Mouse (Mus musculus): ENCODE data around the gene Ngfr. TPM values are rescaled to one million over a fixed set of nuclear protein-coding genes. Genes with fewer than 3 reads are reported as not detected.

Gene Ngfr
- polyA plus RNA-seq, 1 experiment from 2014 or later: 48.5 TPM

- DNase-seq (ENCODE audit: low spot score) (peak; percentile 92), ATAC-seq (ENCODE audit: low FRiP score) (peak; percentile 44)
- Histone ChIP-seq H3K36me3 (replicated peaks; ENCODE audit: control insufficient read depth, insufficient read depth) (no peaks in the 10 kb centered on the region), H3K4me2 (replicated peaks) (peak overlapping the region; percentile 40), H3K4me3 (replicated peaks; ENCODE audit: low read length) (no peak overlapping the region), H3K27me3 (ENCODE audit: control insufficient read depth, insufficient read depth, low read length) (no peaks in the 10 kb centered on the region), H3K9me3 (ENCODE audit: control insufficient read depth, low read length) (no peaks in the 10 kb centered on the region), H3K27ac (peak overlapping the region; percentile 2; the same call in 1 of the 2 replicates), H3K4me1 (replicated peaks; ENCODE audit: control insufficient read depth, insufficient read depth, low read length) (peaks cover 8% of the 10 kb centered on the region), H3K9ac (no peak overlapping the region)
- 4% methylated on average over 27 of the region's 27 CpGs for WGBS
These were observed 67.0 kb downstream of the Ngfr start for GRCm38 (mm10) chr11:95520456-95521072.

- 41% methylated on average over 3 of the region's 3 CpGs for WGBS
- Histone ChIP-seq H3K4me1 (replicated peaks; ENCODE audit: control insufficient read depth, insufficient read depth, low read length) (peaks cover 8% of the 10 kb centered on the region), H3K9me3 (ENCODE audit: control insufficient read depth, low read length) (no peaks in the 10 kb centered on the region), H3K9ac (no peak overlapping the region), H3K4me3 (replicated peaks; ENCODE audit: low read length) (no peak overlapping the region), H3K27me3 (ENCODE audit: control insufficient read depth, insufficient read depth, low read length) (peaks cover 5% of the 10 kb centered on the region), H3K4me2 (replicated peaks) (no peak overlapping the region), H3K27ac (peak overlapping the region; percentile 2; the same call in 1 of the 2 replicates), H3K36me3 (replicated peaks; ENCODE audit: control insufficient read depth, insufficient read depth) (no peaks in the 10 kb centered on the region)
- no peak for ATAC-seq (ENCODE audit: low FRiP score)
- DNase-seq (ENCODE audit: low spot score): no peak
These were observed 67.5 kb downstream of the Ngfr start for GRCm38 (mm10) chr11:95519996-95520395.

GRCm38 (mm10) chr11:95519299-95519698 is 68.2 kb downstream of the Ngfr start:
- no peak for ATAC-seq (ENCODE audit: low FRiP score)
- Histone ChIP-seq H3K9me3 (ENCODE audit: control insufficient read depth, low read length) (no peaks in the 10 kb centered on the region), H3K27me3 (ENCODE audit: control insufficient read depth, insufficient read depth, low read length) (peaks cover 12% of the 10 kb centered on the region), H3K36me3 (replicated peaks; ENCODE audit: control insufficient read depth, insufficient read depth) (no peaks in the 10 kb centered on the region), H3K4me1 (replicated peaks; ENCODE audit: control insufficient read depth, insufficient read depth, low read length) (peaks cover 8% of the 10 kb centered on the region), H3K27ac (no peak overlapping the region), H3K9ac (no peak overlapping the region), H3K4me2 (replicated peaks) (no peak overlapping the region), H3K4me3 (replicated peaks; ENCODE audit: low read length) (no peak overlapping the region)
- DNase-seq (ENCODE audit: low spot score): no peak
- 55% methylated on average over 10 of the region's 10 CpGs for WGBS

Other genes with a start within 250 kb of the Ngfr start
- gene Slc35b1, start 203.0 kb downstream of the Ngfr start, polyA plus RNA-seq (2014; fragmentation: Nextera tagmentation; extraction: Ambion mirVana): 144 and 153 TPM in 2 replicates
- 160 and 167 TPM in 2 replicates for gene Spop, start 173.7 kb downstream of the Ngfr start, polyA plus RNA-seq (2014; fragmentation: Nextera tagmentation; extraction: Ambion mirVana)
- 2.0 and 2.2 TPM in 2 replicates for gene Nxph3, start 73.2 kb downstream of the Ngfr start, polyA plus RNA-seq (2014; fragmentation: Nextera tagmentation; extraction: Ambion mirVana)
- gene Phb, start 79.2 kb upstream of the Ngfr start, polyA plus RNA-seq (2014; fragmentation: Nextera tagmentation; extraction: Ambion mirVana): 200 and 220 TPM in 2 replicates
- 10.9 and 12.8 TPM in 2 replicates for gene Zfp652, start 124.9 kb upstream of the Ngfr start, polyA plus RNA-seq (2014; fragmentation: Nextera tagmentation; extraction: Ambion mirVana)
- gene B130006D01Rik, start 135.9 kb upstream of the Ngfr start, polyA plus RNA-seq (2014; fragmentation: Nextera tagmentation; extraction: Ambion mirVana): 0.83 and 1.6 TPM in 2 replicates
- 0.37 and 0.69 TPM in 2 replicates for gene Phospho1, start 236.8 kb upstream of the Ngfr start, polyA plus RNA-seq (2014; fragmentation: Nextera tagmentation; extraction: Ambion mirVana)
- 2.4 and 2.7 TPM in 2 replicates for gene Gngt2, start 249.5 kb upstream of the Ngfr start, polyA plus RNA-seq (2014; fragmentation: Nextera tagmentation; extraction: Ambion mirVana)